In the genomic region with DNA sequence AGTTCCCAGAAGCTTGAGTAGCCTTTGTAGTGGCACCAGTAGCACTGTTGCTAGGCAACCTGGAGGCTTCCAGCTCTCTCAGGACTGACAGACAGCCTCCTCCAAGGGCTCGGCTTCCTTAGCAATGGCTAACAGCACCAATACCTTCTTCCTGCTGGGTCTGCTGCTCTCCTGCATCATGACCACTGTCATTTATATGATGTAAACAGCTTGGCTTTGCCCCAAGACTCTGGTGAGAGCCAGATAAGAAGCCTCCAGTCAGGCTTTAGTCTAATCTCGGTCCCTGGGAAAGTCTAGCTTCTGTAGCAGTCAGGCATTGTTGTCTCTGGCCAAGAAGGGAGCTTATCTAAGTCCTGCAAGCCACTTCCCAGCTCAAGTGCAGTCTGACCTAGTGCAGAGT, we compare ENCODE assay signal across 10 mouse cellular contexts.
DNase-seq lines count a peak whose midpoint lies in the region; ATAC-seq lines count a peak whose summit lies in the region.
"Had no signal": no experiment of that assay in that cellular context is flagged by ENCODE, and none has a peak within 500 bp of the region (broad histone marks: within the 10 kb centered on the region; RNA-seq: fewer than 3 reads in every experiment).

No protein-coding gene starts in this region.

- ATAC-seq in hindbrain, embryonic 11.5 days (ENCODE audit: low FRiP score): no peak
- peak; percentile 90 for ATAC-seq in heart, embryonic 15.5 days (replicated peaks; ENCODE audit: insufficient number of reproducible peaks, insufficient read depth, low FRiP score, low read depth)
- ATAC-seq in kidney, embryonic 15.5 days (replicated peaks; ENCODE audit: low FRiP score): no peak; the same call in 1 of the 2 replicates
- ATAC-seq: intestine, embryonic 16.5 days had no signal

- H3K27ac ChIP-seq in hindbrain, embryonic 11.5 days (ENCODE audit: low read depth, low read length): no peak overlapping the region
- H3K27ac ChIP-seq in hindbrain, embryonic 10.5 days: no peak overlapping the region; the same call in 1 of the 2 replicates
- peak overlapping the region; percentile 70 for H3K27ac ChIP-seq in heart, embryonic 15.5 days
- H3K27ac ChIP-seq in kidney, embryonic 15.5 days: no peak overlapping the region
- H3K27ac ChIP-seq: stomach, embryonic 15.5 days had no signal

- H3K4me2 ChIP-seq in hindbrain, embryonic 11.5 days (replicated peaks; ENCODE audit: low read depth, low read length): no peak overlapping the region
- peak overlapping the region; percentile 6; the same call in 1 of the 2 replicates for H3K4me2 ChIP-seq in heart, embryonic 15.5 days
- no peak overlapping the region for H3K4me2 ChIP-seq in kidney, embryonic 15.5 days
- H3K4me2 ChIP-seq: stomach, embryonic 15.5 days had no signal

- H3K9ac ChIP-seq in hindbrain, embryonic 11.5 days (ENCODE audit: low read depth, low read length): no peak overlapping the region
- H3K9ac ChIP-seq in heart, embryonic 15.5 days: no peak overlapping the region
- no peak overlapping the region for H3K9ac ChIP-seq in kidney, embryonic 15.5 days
- H3K9ac ChIP-seq: stomach, embryonic 15.5 days had no signal

- peak; percentile 24 for DNase-seq in hindbrain, embryonic 11.5 days (ENCODE audit: low spot score)
- no peak for DNase-seq in hindbrain, embryonic 10.5 days (ENCODE audit: low spot score)
- peak; percentile 40 for DNase-seq in adrenal gland, postnatal 14 days
- DNase-seq in lung, postnatal 36 days: peak; percentile 35
- no peak for DNase-seq in thymus, adult 18-20 months
- DNase-seq in right cerebral cortex, postnatal 14 days: no peak

- 36% methylated on average over 2 of the region's 2 CpGs for WGBS in hindbrain, embryonic 11.5 days
- 36% methylated on average over 2 of the region's 2 CpGs for WGBS in hindbrain, embryonic 10.5 days
- WGBS in heart, embryonic 15.5 days: 5% methylated on average over 2 of the region's 2 CpGs
- 48% methylated on average over 2 of the region's 2 CpGs for WGBS in kidney, embryonic 15.5 days

- H3K36me3 ChIP-seq in hindbrain, embryonic 11.5 days (ENCODE audit: control insufficient read depth, insufficient read depth, low read length): no peaks in the 10 kb centered on the region
- no peaks in the 10 kb centered on the region for H3K36me3 ChIP-seq in hindbrain, embryonic 10.5 days
- H3K36me3 ChIP-seq in heart, embryonic 15.5 days: no peaks in the 10 kb centered on the region
- H3K36me3 ChIP-seq in kidney, embryonic 15.5 days: no peaks in the 10 kb centered on the region
- H3K36me3 ChIP-seq: stomach, embryonic 15.5 days had no signal

- no peaks in the 10 kb centered on the region for H3K27me3 ChIP-seq in hindbrain, embryonic 11.5 days (ENCODE audit: control insufficient read depth, insufficient read depth, low read length)
- H3K27me3 ChIP-seq in hindbrain, embryonic 10.5 days (ENCODE audit: insufficient read depth, poor library complexity, severe bottlenecking): no peaks in the 10 kb centered on the region
- H3K27me3 ChIP-seq in heart, embryonic 15.5 days: no peaks in the 10 kb centered on the region
- H3K27me3 ChIP-seq in kidney, embryonic 15.5 days: no peaks in the 10 kb centered on the region
- H3K27me3 ChIP-seq: stomach, embryonic 15.5 days had no signal

- H3K4me3 ChIP-seq in hindbrain, embryonic 11.5 days (ENCODE audit: low read depth, low read length): no peak overlapping the region
- H3K4me3 ChIP-seq in hindbrain, embryonic 10.5 days: no peak overlapping the region
- no peak overlapping the region for H3K4me3 ChIP-seq in heart, embryonic 15.5 days
- H3K4me3 ChIP-seq in kidney, embryonic 15.5 days (replicated peaks): no peak overlapping the region
- H3K4me3 ChIP-seq: stomach, embryonic 15.5 days had no signal

- H3K4me1 ChIP-seq in hindbrain, embryonic 11.5 days (replicated peaks; ENCODE audit: control insufficient read depth, insufficient read depth, low read length): no peaks in the 10 kb centered on the region
- H3K4me1 ChIP-seq in hindbrain, embryonic 10.5 days (replicated peaks): peaks cover 14% of the 10 kb centered on the region
- H3K4me1 ChIP-seq in heart, embryonic 15.5 days (replicated peaks): peaks cover 16% of the 10 kb centered on the region
- 0 out of 2 replicates have a peak, but pooled peaks cover 2% of the 10 kb centered on the region for H3K4me1 ChIP-seq in kidney, embryonic 15.5 days
- H3K4me1 ChIP-seq: stomach, embryonic 15.5 days had no signal

- no peaks in the 10 kb centered on the region for H3K9me3 ChIP-seq in hindbrain, embryonic 11.5 days (ENCODE audit: control insufficient read depth, low read length)
- peaks cover 9% of the 10 kb centered on the region for H3K9me3 ChIP-seq in hindbrain, embryonic 10.5 days
- H3K9me3 ChIP-seq in heart, embryonic 15.5 days (replicated peaks): no peaks in the 10 kb centered on the region
- H3K9me3 ChIP-seq in kidney, embryonic 15.5 days (replicated peaks): no peaks in the 10 kb centered on the region
- H3K9me3 ChIP-seq: stomach, embryonic 15.5 days had no signal

Comparison
In these comparisons a context has a peak if more than half of its experiments do, and no peak if none do; other contexts are left out.
1. DNase-seq: peak in hindbrain, embryonic 11.5 days (single experiment), adrenal gland, postnatal 14 days (single experiment) and lung, postnatal 36 days (single experiment); none in hindbrain, embryonic 10.5 days (single experiment), thymus, adult 18-20 months (0 of 2) and right cerebral cortex, postnatal 14 days (single experiment).